Mouse (Mus musculus): Measurements from ENCODE around the gene Anxa11.
"Not testable (repeated sequence)": the region's sequence is repeated elsewhere in the genome, so short reads cannot be mapped to it uniquely, and the experiment has no call there.

The Anxa11 gene

DNA sequence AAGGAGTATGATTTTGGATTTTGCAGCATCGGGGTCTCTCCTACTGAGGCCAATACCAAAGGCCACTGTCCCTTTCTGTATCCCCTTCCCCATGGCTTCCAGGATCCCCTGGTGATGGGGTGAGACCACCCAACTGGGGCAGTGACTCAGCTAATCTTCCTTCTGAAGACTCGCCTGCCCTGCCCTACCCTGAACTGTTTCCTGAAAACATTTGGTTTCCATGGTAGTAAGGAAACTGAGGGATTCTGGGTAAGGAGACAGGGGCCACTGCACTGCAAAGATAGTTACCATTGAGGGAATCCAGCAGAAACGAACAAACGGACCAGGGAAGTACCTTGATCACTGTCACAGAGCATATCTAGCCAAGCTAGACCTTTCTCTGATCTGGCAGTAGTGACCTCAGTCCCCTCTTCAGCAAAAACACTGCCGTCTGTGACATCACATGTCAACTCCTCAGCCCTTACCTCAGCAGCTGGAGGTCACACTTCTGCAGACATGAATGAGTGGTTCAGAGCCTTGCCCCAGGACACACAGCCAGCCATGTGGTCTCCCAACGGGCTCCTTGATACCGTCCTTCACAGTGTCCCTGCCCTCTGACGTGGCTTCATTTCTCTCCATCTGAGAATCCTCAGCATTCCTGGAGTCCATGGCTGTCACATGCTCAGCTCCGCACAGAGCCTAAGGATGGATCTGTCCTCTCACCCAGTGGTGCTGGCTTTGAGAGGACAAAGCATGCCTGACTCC lies 27.4 kb downstream of the Anxa11 start:
- no peak for DNase-seq (ENCODE audit: low spot score)

DNA sequence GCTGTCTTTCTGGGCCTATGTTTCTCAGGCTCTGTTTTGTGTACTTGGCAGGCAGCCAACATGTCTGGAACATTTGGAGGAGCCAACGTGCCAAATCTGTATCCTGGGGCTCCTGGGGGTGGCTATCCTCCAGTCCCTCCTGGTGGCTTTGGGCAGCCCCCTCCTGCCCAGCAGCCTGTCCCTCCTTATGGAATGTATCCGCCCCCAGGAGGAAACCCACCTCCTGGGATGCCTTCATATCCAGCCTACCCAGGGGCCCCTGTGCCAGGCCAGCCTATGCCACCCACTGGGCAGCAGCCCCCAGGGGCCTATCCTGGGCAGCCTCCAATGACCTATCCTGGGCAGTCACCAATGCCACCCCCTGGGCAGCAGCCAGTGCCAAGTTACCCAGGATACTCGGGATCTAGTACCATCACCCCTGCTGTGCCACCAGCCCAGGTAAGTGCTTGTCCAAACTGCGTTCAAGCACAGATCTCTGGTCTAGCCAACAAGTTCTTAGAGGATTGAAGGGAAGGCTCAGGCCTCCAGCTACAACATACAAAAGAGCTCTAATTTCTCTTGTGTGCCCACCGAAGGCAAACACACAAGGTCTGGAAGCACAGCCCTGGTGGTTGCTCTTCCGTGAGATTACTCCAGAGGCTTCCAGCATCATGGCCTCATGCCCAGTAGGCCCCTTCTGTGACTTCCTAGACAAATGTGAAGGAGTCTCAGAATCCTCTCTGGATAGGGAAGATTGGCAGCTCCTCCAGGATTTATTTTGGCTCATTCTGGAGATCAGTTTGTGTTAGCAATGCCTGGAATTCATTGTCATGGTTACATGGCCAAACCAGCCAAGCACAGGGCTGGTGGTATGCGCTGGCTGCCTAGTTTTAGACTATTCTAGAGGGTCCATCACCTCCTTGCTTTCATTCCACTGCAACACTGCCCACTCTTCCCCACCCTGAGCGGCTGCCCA lies 30.8 kb downstream of the Anxa11 start:
- no peak for DNase-seq (ENCODE audit: low spot score)

DNA sequence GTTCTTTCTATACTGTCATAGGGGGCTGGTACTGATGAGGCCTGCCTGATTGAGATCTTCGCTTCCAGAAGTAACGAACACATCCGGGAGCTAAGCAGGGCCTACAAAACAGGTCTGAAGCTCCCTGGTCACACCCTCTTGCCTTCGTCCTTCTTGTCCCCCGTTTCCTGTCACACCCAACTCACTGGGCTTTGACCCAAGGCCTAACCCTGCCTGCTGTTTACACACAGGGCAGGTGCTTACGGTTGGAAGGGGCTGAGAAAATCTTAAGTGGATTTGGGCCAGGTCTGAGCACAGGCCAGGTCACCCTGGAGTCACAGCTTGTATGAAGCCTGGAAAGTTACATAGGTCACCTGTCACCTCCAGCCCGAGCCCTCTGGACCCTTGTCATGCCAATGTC lies 34.7 kb downstream of the Anxa11 start:
- not testable (repeated sequence) for DNase-seq (ENCODE audit: low spot score)

DNA sequence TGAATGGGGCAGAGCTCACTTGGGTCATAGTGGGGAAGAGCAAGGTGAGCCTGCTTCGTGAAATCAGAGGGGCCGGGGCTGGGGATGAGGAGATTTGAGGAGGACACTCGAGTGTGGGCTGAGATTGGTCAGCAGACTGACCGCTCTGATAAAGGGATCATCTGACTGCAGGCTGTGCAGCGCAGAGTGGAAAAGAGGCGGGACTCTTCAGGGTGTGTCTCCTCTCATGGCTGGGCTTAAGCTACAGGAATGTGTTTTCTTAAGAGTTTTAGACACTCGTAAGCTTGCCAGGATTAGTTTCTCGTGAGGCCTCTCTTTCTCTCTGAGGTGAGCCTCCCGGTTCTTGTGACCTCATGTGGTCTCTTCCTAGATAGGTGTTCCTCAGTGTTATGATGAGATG lies 39.8 kb downstream of the Anxa11 start:
- not testable (repeated sequence) for DNase-seq (ENCODE audit: low spot score)

DNA sequence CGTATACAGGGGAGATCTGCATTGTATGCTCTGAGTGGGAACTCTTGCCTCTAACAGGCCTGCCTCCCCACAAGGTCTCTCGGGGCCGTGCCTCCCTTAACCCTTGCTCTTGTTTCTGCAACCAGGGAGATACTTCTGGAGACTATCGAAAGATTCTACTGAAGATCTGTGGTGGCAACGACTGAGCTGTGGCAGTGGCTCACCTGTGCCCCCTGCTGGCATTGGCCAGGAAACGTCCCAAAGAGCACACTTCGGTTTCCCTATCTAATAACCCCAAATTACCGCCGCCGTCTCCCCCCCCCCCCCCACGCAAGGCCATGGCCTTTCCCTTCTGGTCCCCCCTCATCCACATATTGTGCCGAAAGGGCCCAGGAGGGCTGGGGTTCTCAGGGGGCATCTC lies 43.9 kb downstream of the Anxa11 start:
- DNase-seq (ENCODE audit: low spot score) = not testable (repeated sequence)

DNA sequence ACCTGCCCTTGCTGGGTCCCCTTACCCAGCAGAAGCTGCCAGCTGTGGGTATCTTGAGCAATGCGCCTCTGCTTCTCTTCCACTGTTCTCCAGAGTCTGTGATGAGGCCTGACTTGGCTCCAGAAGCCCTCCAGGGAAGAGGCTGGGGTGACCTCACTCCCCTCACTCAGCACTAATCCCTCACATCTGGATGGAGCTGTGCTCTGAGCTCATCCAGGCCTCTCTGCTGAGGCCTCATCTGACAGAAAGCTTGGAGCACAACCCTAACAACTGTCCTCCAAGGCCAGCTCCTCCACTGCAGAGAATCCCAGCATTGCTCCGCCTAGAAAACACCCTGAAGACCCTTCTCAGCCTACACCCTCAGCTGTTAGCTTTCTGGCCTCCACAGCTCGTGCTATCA lies 52.6 kb downstream of the Anxa11 start:
- DNase-seq (ENCODE audit: low spot score) = not testable (repeated sequence)

DNA sequence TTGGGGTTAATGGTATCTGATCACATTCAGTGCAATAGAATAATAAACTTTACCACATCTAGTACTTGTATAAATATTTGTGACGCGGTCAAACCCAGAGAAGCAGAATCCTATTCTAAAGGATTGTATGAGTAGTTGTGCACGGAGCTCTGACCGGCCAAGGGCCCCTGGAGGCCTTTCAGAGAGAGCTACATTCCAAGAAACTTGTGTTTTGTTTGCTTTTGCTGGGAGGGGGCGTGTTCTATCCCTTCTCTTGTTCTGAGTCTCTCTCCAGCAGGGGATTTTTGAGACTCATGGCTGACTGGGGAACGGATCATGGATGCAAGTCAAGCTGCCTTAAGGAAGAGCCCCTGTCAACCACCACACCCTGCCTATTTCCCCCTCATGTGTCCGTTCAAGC lies 53.7 kb downstream of the Anxa11 start:
- not testable (repeated sequence) for DNase-seq (ENCODE audit: low spot score)

DNA sequence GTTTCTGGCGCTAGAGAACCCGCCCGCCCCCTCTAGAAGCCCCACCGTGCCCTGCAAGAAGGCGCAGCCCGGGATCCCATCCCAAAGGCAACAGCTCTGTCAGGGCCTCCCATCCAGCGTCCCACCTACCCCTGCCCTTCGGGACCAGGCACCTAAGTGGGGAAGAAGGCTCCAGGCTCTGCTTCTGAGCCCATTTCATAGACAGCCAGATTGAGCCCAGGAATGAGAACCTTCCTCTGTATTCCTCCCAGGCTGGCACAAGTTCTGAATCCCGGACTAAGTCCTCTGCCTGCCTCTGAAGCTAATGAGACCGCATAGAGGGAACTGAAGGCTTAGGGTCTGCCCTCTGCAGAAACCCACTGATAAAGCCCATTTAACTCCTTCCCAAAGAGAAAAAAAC lies 61.0 kb downstream of the Anxa11 start, which contains the start of gene Plac9a:
Gene Plac9a, minus strand, starts transcription at position 101 of the 400 bp plus-strand sequence.
- not testable (repeated sequence) for DNase-seq (ENCODE audit: low spot score)

DNA sequence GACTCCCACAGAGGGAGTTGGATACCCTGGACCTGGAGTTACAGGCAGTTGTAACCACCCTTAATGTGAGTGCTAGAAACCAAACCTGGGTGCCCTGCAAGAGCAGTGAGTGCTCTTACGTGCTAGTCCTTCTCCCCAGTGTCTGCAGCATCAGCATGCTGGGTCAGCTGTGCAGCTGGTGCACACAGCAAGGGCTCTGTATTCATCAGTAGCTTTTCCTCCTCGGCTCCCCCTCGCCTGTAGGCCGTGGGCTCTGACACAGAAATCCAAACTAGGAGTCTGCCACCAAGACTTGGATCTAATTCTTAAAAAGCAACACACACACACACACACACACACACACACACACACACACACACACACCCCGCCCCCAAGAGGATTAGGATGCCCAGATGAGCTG lies 63.3 kb downstream of the Anxa11 start:
- DNase-seq (ENCODE audit: low spot score) = not testable (repeated sequence)

DNA sequence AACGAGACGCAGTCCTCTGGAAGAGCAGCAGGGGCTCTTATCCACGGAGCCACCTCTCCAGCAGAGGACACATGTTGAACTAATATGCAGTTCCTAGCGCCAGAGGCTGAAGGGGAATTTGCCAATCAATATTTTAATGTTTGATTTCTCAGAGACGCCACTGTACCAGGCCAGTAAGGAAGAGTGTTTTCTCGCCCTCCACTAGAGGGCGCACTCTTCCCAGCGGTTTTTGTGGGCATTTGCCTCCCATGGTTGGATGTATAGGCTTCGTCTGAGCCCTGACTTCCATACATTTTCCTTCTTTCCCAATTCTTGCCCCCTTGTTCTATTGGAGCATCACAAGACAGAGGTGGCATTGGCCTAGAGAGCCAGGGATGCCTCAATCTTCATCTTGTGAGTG lies 65.3 kb downstream of the Anxa11 start:
- DNase-seq (ENCODE audit: low spot score) = not testable (repeated sequence)

DNA sequence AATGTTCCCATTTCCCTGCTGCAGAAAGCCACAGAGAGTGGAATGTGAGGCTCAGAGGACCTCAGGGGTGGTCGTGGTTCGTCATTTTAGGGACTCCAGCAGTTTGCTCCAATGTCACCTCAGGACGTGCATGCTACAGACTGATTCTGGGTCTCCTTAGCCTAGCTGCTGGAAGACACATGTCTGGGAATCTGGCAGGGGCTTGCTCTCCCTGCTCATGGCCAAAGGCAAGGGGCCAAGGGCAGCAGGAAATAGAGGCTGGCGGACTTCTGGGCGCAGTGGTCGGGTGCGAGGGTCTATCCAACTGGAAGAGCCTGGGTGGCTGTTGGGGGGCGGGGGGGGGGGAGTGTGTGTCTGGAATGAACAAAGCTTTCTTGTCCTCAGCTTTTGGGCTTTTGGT lies 67.0 kb downstream of the Anxa11 start:
- not testable (repeated sequence) for DNase-seq (ENCODE audit: low spot score)

DNA sequence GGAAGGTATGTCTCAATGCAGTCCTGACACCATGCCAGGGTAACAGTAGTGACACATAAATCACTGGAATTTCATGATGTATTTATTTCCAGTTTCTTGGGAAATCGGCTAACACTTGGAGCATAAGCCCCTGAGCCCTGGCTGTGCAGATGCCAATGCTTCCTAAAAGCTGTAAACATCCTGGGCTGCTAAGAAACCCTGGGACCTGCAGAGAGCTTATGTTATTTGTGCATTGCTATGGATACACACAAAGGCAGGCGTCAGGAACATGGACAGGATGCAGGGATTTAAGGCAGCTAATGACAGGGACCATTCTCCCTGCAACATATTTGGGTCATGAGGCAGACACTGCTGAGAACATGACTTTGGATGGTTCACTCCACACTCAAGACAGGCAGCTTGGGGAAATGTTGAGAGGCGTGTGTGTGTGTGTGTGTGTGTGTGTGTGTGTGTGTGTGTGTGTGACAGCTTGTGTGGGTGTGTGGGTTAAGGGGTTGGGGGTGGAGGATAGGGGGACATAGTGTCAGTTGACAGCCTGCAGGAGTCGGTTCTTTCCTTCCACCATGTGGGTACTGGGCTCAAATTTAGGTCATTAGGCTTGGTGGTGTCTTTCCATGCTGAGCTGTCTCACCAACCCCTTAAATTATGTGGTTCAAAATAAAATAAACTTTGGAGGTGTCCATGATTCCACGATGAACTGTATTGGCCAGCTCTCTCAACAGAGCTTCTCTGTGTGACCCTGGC lies 76.6 kb downstream of the Anxa11 start:
- DNase-seq (ENCODE audit: low spot score) = not testable (repeated sequence)

DNA sequence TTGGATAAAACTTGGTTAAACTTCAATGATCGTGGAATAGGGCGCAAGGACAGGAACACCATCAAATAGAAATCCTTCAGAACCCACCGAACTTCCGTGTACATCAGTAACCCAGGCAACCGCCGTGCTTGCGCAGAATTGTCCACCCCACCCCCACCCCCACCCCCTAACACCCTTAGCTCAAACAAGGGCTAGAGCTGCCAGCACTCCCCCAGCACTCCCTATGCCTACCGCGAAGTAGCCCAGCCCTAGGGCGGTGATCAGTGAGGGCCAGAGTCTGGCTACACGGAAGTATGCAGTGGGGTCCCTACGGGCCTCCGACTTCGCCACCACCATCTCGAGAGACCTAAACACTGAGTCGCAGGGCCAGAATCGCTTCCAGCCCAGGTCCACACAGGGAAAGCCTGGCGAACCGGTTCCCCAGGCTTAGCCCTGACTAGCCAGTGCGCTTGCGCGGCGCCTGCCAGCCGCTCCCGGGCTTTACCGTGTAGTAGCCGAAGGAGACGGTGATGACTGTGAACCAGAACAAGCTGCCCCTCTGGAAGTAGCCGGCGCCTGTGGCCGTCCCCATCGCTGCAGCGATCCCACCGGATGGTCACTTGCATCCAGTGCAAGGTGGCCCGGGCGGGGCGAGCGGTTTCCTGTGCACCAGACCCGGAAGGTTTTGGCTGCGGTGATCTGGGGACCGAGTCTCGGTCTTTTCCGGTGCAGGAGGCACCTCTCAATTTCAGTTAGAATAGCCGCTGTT lies 85.0 kb downstream of the Anxa11 start:
- not testable (repeated sequence) for DNase-seq (ENCODE audit: low spot score)

DNA sequence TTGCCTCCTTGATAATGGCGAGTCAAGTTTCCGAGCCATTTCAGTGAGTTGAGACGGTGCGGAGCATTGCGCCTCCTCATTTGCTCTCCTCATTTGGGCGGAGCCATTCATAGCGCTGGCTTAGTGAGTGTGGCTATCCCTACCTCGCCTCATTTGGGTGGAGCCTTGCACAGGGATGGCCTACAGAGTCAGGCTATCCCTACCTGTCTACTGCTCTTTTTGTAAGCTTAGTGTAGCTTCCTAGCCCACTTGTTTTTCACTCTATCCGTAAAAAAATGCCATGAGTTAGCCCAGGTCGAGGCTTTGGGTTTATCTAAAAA lies 85.6 kb downstream of the Anxa11 start, which contains the start of gene Tmem254a:
Gene Tmem254a, minus strand, starts transcription at position 111 of the 320 bp plus-strand sequence.
- DNase-seq (ENCODE audit: low spot score) = not testable (repeated sequence)

Measured in embryo, embryonic 10.5 days (tissue).